Mouse (Mus musculus): Measurements from ENCODE around the gene Dirc2.

Dirc2 gene

DNA sequence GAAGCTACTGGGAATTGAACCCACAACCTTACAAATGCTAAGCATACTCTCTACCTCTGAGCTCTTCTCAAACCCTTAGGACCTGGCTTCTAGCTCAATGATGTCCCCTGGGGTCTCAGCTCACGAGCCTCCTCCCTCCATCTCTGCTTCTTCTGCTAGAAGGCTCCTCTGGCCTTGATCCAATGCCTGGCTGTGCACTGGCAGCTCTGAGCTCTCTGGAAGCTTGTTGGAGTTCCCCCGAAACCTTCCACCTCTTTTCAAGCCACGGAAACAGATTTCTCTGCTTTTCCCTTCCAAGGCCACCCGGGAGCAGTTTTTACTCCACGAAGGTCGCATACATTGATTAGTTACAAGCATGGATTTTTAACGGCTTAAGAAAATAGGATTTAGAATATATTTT is 82.7 kb downstream of the Dirc2 start:
- in situ Hi-C loops (cut with MseI, MboI), result no loop called here

GRCm38 (mm10) chr16:35685027-35685426 is 84.1 kb downstream of the Dirc2 start:
- in situ Hi-C loops (cut with MseI, MboI), result no loop called here

DNA sequence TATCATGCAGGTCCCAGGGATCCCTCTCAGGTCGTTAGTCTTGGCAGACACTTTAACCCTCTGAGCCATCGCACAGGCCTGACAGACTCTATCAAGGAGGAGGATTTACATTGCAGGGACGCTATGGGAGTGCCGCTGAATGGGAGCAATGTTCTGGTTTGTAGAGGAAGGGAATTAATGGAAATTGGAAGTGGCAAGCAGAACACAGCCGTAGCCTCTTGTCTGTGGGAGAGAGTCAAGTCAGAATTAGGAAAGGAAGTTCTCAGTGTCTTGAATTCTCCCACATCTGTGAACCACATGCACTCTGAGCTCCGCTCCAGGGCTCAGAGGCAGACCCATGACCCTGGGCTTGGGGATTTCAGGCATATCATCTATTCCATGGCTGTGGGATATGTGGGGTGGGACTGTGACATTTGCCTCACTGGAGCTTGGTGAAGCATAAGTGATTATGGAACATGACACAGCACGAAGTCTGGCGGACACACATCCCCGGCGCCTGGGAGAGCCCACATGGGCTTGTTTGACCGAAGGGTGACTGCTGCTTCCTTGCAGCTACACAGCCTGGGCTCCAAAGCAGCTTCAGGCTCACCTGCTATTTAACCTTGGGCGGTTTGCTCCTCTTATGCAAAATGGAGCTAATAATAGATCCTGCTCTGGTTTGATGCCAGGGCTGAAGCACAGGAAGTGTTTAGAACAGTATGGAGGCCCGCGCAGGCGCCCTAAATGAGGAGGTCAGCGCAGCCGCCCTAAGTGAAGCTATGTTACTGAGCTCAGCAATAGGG is 87.6 kb downstream of the Dirc2 start:
- in situ Hi-C loops (cut with MseI, MboI), result no loop called here

DNA sequence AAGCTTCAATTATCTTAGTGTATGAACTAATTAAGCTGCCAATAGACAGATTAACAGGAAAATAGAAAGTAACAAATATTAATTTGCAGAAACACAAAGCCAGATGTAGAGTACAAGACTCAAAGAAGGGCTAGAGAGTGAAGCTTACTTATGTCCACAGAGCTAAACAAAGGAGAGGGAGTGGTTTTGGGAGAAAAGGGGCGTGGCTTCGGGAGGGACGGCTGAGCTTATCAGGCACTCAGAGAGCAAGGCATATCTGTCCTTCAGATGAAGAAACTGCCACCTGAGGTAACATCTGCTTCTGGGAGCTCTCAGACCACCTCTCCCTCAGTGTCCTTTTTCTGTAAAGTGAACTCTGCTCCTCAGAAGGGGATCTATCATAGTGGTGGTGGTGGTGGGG is 90.7 kb downstream of the Dirc2 start:
- in situ Hi-C loops (cut with MseI, MboI), result no loop called here

- in situ Hi-C loops (cut with MseI, MboI), result no loop called here
Observed at GRCm38 (mm10) chr16:35677511-35678113, 91.5 kb downstream of the Dirc2 start.

DNA sequence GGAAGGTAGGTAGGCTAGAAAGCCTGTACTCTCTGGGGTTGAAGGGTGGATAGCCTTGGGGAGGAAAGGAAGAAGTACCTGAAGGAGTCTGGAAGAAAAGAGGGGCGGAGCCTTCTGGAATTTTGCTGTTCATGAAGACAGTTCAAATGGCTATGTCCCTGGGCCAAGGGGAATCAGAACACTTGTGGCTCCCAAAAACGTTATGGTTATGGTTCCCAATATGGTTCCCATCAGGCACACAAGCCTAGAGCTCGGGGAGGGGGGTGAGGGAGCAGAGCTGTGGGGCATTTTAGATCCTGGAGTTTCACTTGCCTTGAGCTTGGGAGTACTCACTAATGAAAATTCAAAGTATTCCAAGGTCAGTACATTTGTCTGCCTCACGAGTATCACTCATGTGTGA is 104.3 kb downstream of the Dirc2 start:
- in situ Hi-C loops (cut with MseI, MboI), result no loop called here

DNA sequence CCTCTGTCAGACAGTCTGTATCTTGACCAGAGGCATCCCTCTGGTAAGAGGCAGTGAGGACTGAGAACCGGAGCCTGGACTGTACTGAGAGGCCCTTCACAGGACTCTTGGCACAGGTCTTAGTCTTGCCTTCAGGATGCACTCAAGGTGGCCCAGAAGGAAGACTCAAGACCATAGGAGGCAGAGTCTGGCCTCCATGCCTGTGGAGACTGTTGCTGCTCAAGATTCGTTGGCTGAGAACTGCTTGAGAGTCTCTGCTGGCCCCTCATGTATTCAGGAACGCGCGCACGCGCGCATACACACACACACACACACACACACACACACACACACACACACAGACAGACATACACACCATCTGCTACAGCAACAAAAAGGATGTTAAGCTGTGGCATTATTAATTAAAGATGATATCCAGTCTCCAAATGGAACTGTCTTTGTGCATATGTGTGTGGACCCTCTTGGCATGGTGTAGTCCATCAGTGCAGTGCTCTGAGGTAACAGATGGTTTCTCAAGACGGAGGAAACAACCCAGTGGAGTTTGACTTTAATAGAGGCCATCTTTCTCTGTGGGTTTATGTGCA is 105.2 kb downstream of the Dirc2 start:
- in situ Hi-C loops (cut with MseI, MboI), result no loop called here

- in situ Hi-C loops (cut with MseI, MboI), result no loop called here
Observed at GRCm38 (mm10) chr16:35660222-35660621, 108.9 kb downstream of the Dirc2 start.

DNA sequence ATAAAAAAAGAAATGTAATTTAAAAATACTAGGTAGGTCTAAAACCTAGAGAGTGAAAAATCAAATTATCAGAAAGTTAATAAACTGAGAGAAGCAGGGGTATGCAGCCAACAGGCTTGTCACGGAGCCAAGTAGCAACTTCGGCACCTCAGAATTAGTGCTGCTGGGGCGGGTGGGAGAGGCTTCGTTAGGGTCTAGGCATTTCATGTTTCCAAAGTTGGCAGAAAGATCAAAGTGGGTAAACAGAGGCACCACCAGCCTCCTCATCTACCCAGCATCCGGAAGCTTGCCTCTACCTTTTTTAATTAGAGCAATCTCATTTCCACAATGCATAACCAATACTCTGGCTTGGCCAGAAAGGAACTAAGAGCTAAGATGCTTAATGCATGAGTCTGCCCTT is 115.2 kb downstream of the Dirc2 start:
- in situ Hi-C loops (cut with MseI, MboI), result no loop called here

DNA sequence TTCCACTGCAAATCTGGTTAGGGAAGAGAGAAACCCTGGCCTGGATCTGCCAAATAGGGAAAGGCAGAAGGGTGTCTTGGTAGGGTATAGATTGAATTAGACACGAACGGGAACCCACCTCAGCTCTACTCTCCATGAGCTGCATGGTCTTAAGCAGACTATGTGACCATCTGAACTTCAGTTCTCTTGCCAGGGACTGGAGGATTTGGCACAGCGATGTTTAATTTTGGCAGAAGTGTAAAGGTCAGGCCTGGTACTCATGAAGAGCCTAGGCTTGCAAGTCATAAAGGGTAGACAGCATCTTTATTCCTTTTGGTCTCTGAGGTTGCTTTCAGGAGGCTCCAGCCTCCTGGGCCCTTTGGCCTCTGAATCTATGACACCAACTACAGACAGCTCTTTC is 116.5 kb downstream of the Dirc2 start:
- in situ Hi-C loops (cut with MseI, MboI), result no loop called here

- in situ Hi-C loops (cut with MseI, MboI), result no loop called here
Observed at GRCm38 (mm10) chr16:35652206-35652605, 117.0 kb downstream of the Dirc2 start.

GRCm38 (mm10) chr16:35648862-35649261 is 120.3 kb downstream of the Dirc2 start:
- in situ Hi-C loops (cut with MseI, MboI), result no loop called here
